Mouse (Mus musculus): ENCODE measurements around the gene Dcdc2b. TPM values are rescaled to one million over a fixed set of nuclear protein-coding genes. Genes with fewer than 3 reads are reported as not detected.

Gene Dcdc2b
- polyA plus RNA-seq, 1 experiment from 2014 or later, result 2.0 TPM

DNA sequence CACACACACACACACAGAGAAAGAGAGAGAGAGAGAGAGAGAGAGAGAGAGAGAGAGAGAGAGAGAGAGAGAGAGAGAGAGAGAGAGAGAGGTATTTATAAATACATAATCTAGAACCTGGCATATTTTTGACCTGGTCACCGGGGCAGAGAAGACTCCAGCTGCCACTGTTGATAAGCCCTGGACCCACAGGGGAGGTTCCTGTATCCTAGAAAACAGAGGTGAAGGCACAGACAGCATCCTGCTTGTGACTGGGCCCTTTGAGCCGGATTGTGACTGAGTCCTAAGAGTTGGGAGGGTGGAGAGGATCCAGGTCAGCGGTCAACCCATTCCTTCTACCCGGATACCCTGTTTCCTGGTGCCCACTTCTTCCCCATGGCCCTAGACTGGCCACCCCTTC is 25.2 kb downstream of the Dcdc2b start:
- H3K4me2 ChIP-seq (replicated peaks; ENCODE audit: low read depth, low read length), result no peak overlapping the region
- ATAC-seq (ENCODE audit: low FRiP score, low TSS enrichment), result no peak
- H3K4me3 ChIP-seq (ENCODE audit: low read length), result no peak overlapping the region
- no peaks in the 10 kb centered on the region for H3K9me3 ChIP-seq (ENCODE audit: control insufficient read depth, low read length)
- 79% methylated on average over 4 of the region's 4 CpGs for WGBS
- peaks cover 8% of the 10 kb centered on the region for H3K4me1 ChIP-seq (ENCODE audit: control insufficient read depth, insufficient read depth, low read length)
- H3K9ac ChIP-seq (ENCODE audit: low read depth, low read length), result no peak overlapping the region
- no peak overlapping the region for H3K27ac ChIP-seq (ENCODE audit: low read depth, low read length)
- H3K27me3 ChIP-seq (ENCODE audit: control insufficient read depth, insufficient read depth, low read length), result no peaks in the 10 kb centered on the region
- H3K36me3 ChIP-seq (ENCODE audit: control insufficient read depth, insufficient read depth, low read length), result peaks cover 34% of the 10 kb centered on the region

- Histone ChIP-seq H3K4me3 (ENCODE audit: low read length) (no peak overlapping the region), H3K9me3 (ENCODE audit: control insufficient read depth, low read length) (no peaks in the 10 kb centered on the region), H3K36me3 (ENCODE audit: control insufficient read depth, insufficient read depth, low read length) (peaks cover 15% of the 10 kb centered on the region), H3K9ac (ENCODE audit: low read depth, low read length) (no peak overlapping the region; the same call in 1 of the 2 replicates), H3K4me2 (replicated peaks; ENCODE audit: low read depth, low read length) (no peak overlapping the region), H3K27me3 (ENCODE audit: control insufficient read depth, insufficient read depth, low read length) (no peaks in the 10 kb centered on the region), H3K27ac (ENCODE audit: low read depth, low read length) (peak overlapping the region; percentile 24; the same call in 1 of the 2 replicates), H3K4me1 (ENCODE audit: control insufficient read depth, insufficient read depth, low read length) (peaks cover 8% of the 10 kb centered on the region)
- 23% methylated on average over 1 of the region's 1 CpGs for WGBS
- ATAC-seq (ENCODE audit: low FRiP score, low TSS enrichment), result no peak
Measured at GRCm38 (mm10) chr4:129586943-129587342, 27.1 kb downstream of the Dcdc2b start.

- peaks cover 3% of the 10 kb centered on the region; the same call in 1 of the 2 replicates for H3K36me3 ChIP-seq (ENCODE audit: control insufficient read depth, insufficient read depth, low read length)
- H3K4me2 ChIP-seq (replicated peaks; ENCODE audit: low read depth, low read length), result peak overlapping the region; percentile 68; the same call in 1 of the 2 replicates
- no peaks in the 10 kb centered on the region for H3K9me3 ChIP-seq (ENCODE audit: control insufficient read depth, low read length)
- H3K4me3 ChIP-seq (ENCODE audit: low read length), result peak overlapping the region; percentile 41; the same call in 1 of the 2 replicates
- no peak overlapping the region for H3K27ac ChIP-seq (ENCODE audit: low read depth, low read length)
- no peak for ATAC-seq (ENCODE audit: low FRiP score, low TSS enrichment)
- no peak overlapping the region for H3K9ac ChIP-seq (ENCODE audit: low read depth, low read length)
- 67% methylated on average over 9 of the region's 9 CpGs for WGBS
- peaks cover 12% of the 10 kb centered on the region for H3K4me1 ChIP-seq (ENCODE audit: control insufficient read depth, insufficient read depth, low read length)
- no peaks in the 10 kb centered on the region for H3K27me3 ChIP-seq (ENCODE audit: control insufficient read depth, insufficient read depth, low read length)
Measured at GRCm38 (mm10) chr4:129585773-129586172, 28.3 kb downstream of the Dcdc2b start.

- Histone ChIP-seq H3K36me3 (ENCODE audit: control insufficient read depth, insufficient read depth, low read length) (no peaks in the 10 kb centered on the region), H3K4me3 (ENCODE audit: low read length) (peak overlapping the region; percentile 41), H3K27ac (ENCODE audit: low read depth, low read length) (peak overlapping the region; percentile 53; the same call in 1 of the 2 replicates), H3K4me2 (replicated peaks; ENCODE audit: low read depth, low read length) (peak overlapping the region; percentile 68), H3K9ac (ENCODE audit: low read depth, low read length) (peak overlapping the region; percentile 53), H3K9me3 (ENCODE audit: control insufficient read depth, low read length) (no peaks in the 10 kb centered on the region), H3K4me1 (ENCODE audit: control insufficient read depth, insufficient read depth, low read length) (peaks cover 12% of the 10 kb centered on the region), H3K27me3 (ENCODE audit: control insufficient read depth, insufficient read depth, low read length) (no peaks in the 10 kb centered on the region)
- 1% methylated on average over 36 of the region's 36 CpGs for WGBS
- peak; percentile 78 for ATAC-seq (ENCODE audit: low FRiP score, low TSS enrichment)
Measured at GRCm38 (mm10) chr4:129584884-129585608, 29.0 kb downstream of the Dcdc2b start.

DNA sequence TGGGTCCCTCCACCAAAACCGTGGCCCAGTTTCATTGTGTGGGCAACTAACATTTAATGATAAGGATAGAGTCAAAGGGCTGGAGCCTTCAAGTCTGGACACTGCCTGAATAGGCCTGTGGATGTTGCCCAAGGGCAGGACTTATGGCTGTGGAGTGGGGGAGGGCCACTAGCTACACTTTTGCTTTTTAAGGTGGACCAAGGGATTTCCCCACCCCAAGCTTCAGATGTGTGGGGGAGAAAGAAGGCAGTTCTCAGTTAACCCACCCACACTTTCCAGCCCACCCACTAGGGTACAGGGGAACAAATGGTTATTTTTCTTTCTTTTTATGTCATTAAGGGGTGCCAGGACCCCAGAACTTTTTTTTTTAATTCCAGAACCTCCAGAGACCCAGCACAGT is 29.7 kb downstream of the Dcdc2b start:
- peak overlapping the region; percentile 68 for H3K4me2 ChIP-seq (replicated peaks; ENCODE audit: low read depth, low read length)
- H3K9ac ChIP-seq (ENCODE audit: low read depth, low read length), result no peak overlapping the region
- no peaks in the 10 kb centered on the region for H3K27me3 ChIP-seq (ENCODE audit: control insufficient read depth, insufficient read depth, low read length)
- no peaks in the 10 kb centered on the region for H3K36me3 ChIP-seq (ENCODE audit: control insufficient read depth, insufficient read depth, low read length)
- peak overlapping the region; percentile 41; the same call in 1 of the 2 replicates for H3K4me3 ChIP-seq (ENCODE audit: low read length)
- WGBS, result 70% methylated on average over 1 of the region's 1 CpGs
- H3K4me1 ChIP-seq (ENCODE audit: control insufficient read depth, insufficient read depth, low read length), result peaks cover 12% of the 10 kb centered on the region
- no peaks in the 10 kb centered on the region for H3K9me3 ChIP-seq (ENCODE audit: control insufficient read depth, low read length)
- no peak for ATAC-seq (ENCODE audit: low FRiP score, low TSS enrichment)
- peak overlapping the region; percentile 53; the same call in 1 of the 2 replicates for H3K27ac ChIP-seq (ENCODE audit: low read depth, low read length)

- H3K4me1 ChIP-seq (ENCODE audit: control insufficient read depth, insufficient read depth, low read length), result peaks cover 12% of the 10 kb centered on the region
- no peaks in the 10 kb centered on the region for H3K9me3 ChIP-seq (ENCODE audit: control insufficient read depth, low read length)
- H3K27me3 ChIP-seq (ENCODE audit: control insufficient read depth, insufficient read depth, low read length), result no peaks in the 10 kb centered on the region
- WGBS, result 82% methylated on average over 1 of the region's 1 CpGs
- H3K27ac ChIP-seq (ENCODE audit: low read depth, low read length), result no peak overlapping the region
- no peak overlapping the region for H3K4me3 ChIP-seq (ENCODE audit: low read length)
- H3K36me3 ChIP-seq (ENCODE audit: control insufficient read depth, insufficient read depth, low read length), result no peaks in the 10 kb centered on the region
- no peak overlapping the region for H3K4me2 ChIP-seq (replicated peaks; ENCODE audit: low read depth, low read length)
- no peak for ATAC-seq (ENCODE audit: low FRiP score, low TSS enrichment)
- no peak overlapping the region for H3K9ac ChIP-seq (ENCODE audit: low read depth, low read length)
Measured at GRCm38 (mm10) chr4:129582251-129582650, 31.8 kb downstream of the Dcdc2b start.

- Histone ChIP-seq H3K27me3 (ENCODE audit: control insufficient read depth, insufficient read depth, low read length) (no peaks in the 10 kb centered on the region), H3K9me3 (ENCODE audit: control insufficient read depth, low read length) (no peaks in the 10 kb centered on the region), H3K4me1 (ENCODE audit: control insufficient read depth, insufficient read depth, low read length) (peaks cover 14% of the 10 kb centered on the region), H3K27ac (ENCODE audit: low read depth, low read length) (no peak overlapping the region), H3K9ac (ENCODE audit: low read depth, low read length) (no peak overlapping the region), H3K4me3 (ENCODE audit: low read length) (no peak overlapping the region), H3K36me3 (ENCODE audit: control insufficient read depth, insufficient read depth, low read length) (no peaks in the 10 kb centered on the region), H3K4me2 (replicated peaks; ENCODE audit: low read depth, low read length) (no peak overlapping the region)
- 62% methylated on average over 7 of the region's 7 CpGs for WGBS
- no peak for ATAC-seq (ENCODE audit: low FRiP score, low TSS enrichment)
Measured at GRCm38 (mm10) chr4:129580347-129580746, 33.7 kb downstream of the Dcdc2b start.

DNA sequence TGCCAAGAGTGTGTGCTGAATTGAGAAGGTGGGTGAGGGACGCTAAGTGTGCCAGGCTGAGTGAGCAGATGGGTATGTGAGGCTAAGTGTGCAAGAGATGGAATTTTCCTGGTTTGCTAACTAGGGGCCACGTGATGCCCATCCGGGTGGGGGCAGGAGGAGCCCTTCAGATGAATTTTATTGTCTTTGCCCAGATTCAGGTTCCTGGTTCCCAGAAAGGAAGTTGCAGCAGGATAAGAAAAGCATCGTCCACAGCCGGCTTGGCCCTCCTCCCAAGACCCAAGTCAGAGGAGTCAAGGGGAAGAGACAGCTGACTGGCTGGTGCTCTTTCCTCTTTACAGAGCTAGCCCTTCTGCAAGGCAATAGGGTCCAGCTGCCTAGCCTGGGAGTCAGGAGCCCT is 35.6 kb downstream of the Dcdc2b start, which contains the start of gene Fam167b:
Gene Fam167b, minus strand, starts transcription at position 84 of the 400 bp plus-strand sequence.
- Histone ChIP-seq H3K27ac (ENCODE audit: low read depth, low read length) (peak within 1 kb of the TSS; percentile 17; the same call in 1 of the 2 replicates), H3K27me3 (ENCODE audit: control insufficient read depth, insufficient read depth, low read length) (no peaks in the 10 kb centered on the region), H3K4me3 (ENCODE audit: low read length) (peak within 1 kb of the TSS; percentile 3; the same call in 1 of the 2 replicates), H3K9me3 (ENCODE audit: control insufficient read depth, low read length) (no peaks in the 10 kb centered on the region), H3K36me3 (ENCODE audit: control insufficient read depth, insufficient read depth, low read length) (no peaks in the 10 kb centered on the region), H3K9ac (ENCODE audit: low read depth, low read length) (peak within 1 kb of the TSS; percentile 23; the same call in 1 of the 2 replicates), H3K4me1 (ENCODE audit: control insufficient read depth, insufficient read depth, low read length) (peaks cover 10% of the 10 kb centered on the region), H3K4me2 (replicated peaks; ENCODE audit: low read depth, low read length) (peak within 1 kb of the TSS; percentile 30)
- WGBS, result 82% methylated on average over 5 of the region's 5 CpGs
- no peak for ATAC-seq (ENCODE audit: low FRiP score, low TSS enrichment)

DNA sequence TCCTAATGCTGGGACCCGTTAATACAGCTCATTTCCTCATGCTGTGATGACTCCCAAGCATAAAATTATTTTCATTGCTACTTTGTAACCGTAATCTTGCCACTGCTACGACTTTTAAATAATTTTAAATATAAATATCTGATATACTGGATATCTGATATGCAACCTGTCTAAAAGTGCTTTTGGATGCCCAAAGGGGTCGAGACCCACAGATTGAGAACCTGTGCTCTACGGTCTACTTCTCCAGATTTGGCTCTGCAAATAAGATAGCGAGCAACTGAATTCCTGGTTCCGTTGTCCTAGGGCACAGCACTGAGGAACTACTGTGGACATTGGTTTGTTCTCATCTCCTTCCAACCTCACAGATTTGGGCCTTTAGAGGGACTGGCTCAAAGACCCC is 36.4 kb downstream of the Dcdc2b start:
- no peak overlapping the region; the same call in 1 of the 2 replicates for H3K4me3 ChIP-seq (ENCODE audit: low read length)
- H3K4me1 ChIP-seq (ENCODE audit: control insufficient read depth, insufficient read depth, low read length), result peaks cover 10% of the 10 kb centered on the region
- H3K27ac ChIP-seq (ENCODE audit: low read depth, low read length), result peak overlapping the region; percentile 17; the same call in 1 of the 2 replicates
- H3K4me2 ChIP-seq (replicated peaks; ENCODE audit: low read depth, low read length), result no peak overlapping the region; the same call in 1 of the 2 replicates
- H3K9me3 ChIP-seq (ENCODE audit: control insufficient read depth, low read length), result no peaks in the 10 kb centered on the region
- H3K36me3 ChIP-seq (ENCODE audit: control insufficient read depth, insufficient read depth, low read length), result no peaks in the 10 kb centered on the region
- H3K9ac ChIP-seq (ENCODE audit: low read depth, low read length), result peak overlapping the region; percentile 23; the same call in 1 of the 2 replicates
- ATAC-seq (ENCODE audit: low FRiP score, low TSS enrichment), result no peak
- H3K27me3 ChIP-seq (ENCODE audit: control insufficient read depth, insufficient read depth, low read length), result no peaks in the 10 kb centered on the region
- 80% methylated on average over 7 of the region's 7 CpGs for WGBS
